Comparison of ENCODE assay signal across 8 mouse cellular contexts in genomic region chr2:163152340-163153033, GRCm38 (mm10). TPM values are rescaled to one million over a fixed set of nuclear protein-coding genes. Genes with fewer than 3 reads are reported as not detected.
A peak's percentile ranks its signal among the peaks of the same experiment; 100 is the strongest.
DNase-seq lines count a peak whose midpoint lies in the region; ATAC-seq lines count a peak whose summit lies in the region.

No protein-coding gene starts in this region.

- no peaks in the 10 kb centered on the region for H3K9me3 ChIP-seq in forebrain, embryonic 15.5 days
- H3K9me3 ChIP-seq in neural tube, embryonic 11.5 days (ENCODE audit: control insufficient read depth, low read length) = no peaks in the 10 kb centered on the region

- no peaks in the 10 kb centered on the region for H3K36me3 ChIP-seq in forebrain, embryonic 15.5 days
- no peaks in the 10 kb centered on the region for H3K36me3 ChIP-seq in neural tube, embryonic 11.5 days (ENCODE audit: control insufficient read depth, insufficient read depth, low read length)

- H3K27ac ChIP-seq in forebrain, embryonic 15.5 days (replicated peaks) = peak overlapping the region; percentile 59
- H3K27ac ChIP-seq in neural tube, embryonic 11.5 days (ENCODE audit: low read depth, low read length) = no peak overlapping the region

- H3K27me3 ChIP-seq in forebrain, embryonic 15.5 days = peaks cover 16% of the 10 kb centered on the region; the same call in 1 of the 2 replicates
- H3K27me3 ChIP-seq in neural tube, embryonic 11.5 days (ENCODE audit: control insufficient read depth, insufficient read depth, low read length) = no peaks in the 10 kb centered on the region

- H3K4me3 ChIP-seq in forebrain, embryonic 15.5 days = no peak overlapping the region
- no peak overlapping the region for H3K4me3 ChIP-seq in neural tube, embryonic 11.5 days (ENCODE audit: low read depth, low read length)

- H3K9ac ChIP-seq in forebrain, embryonic 15.5 days (replicated peaks) = no peak overlapping the region
- no peak overlapping the region for H3K9ac ChIP-seq in neural tube, embryonic 11.5 days (ENCODE audit: low read length)

- H3K4me2 ChIP-seq in forebrain, embryonic 15.5 days (replicated peaks) = 0 out of 2 replicates have a peak overlapping the region, but pooled peaks have one; percentile 5
- H3K4me2 ChIP-seq in neural tube, embryonic 11.5 days (ENCODE audit: low read depth) = no peak overlapping the region

- peak; percentile 80 for ATAC-seq in forebrain, embryonic 15.5 days (replicated peaks)
- peak; percentile 67 for ATAC-seq in neural tube, embryonic 11.5 days (ENCODE audit: insufficient read depth, low FRiP score, low TSS enrichment)
- no peak for ATAC-seq in activated CD4-positive, CD25-positive, alpha-beta regulatory T cell, adult 4 months

- peaks cover 9% of the 10 kb centered on the region for H3K4me1 ChIP-seq in forebrain, embryonic 15.5 days
- peaks cover 5% of the 10 kb centered on the region; the same call in 1 of the 2 replicates for H3K4me1 ChIP-seq in neural tube, embryonic 11.5 days (ENCODE audit: control insufficient read depth, insufficient read depth, low read length)

- 45% methylated on average over 22 of the region's 22 CpGs for WGBS in forebrain, embryonic 15.5 days
- 59% methylated on average over 22 of the region's 22 CpGs for WGBS in neural tube, embryonic 11.5 days

- peak; percentile 13 for DNase-seq in ES-CJ7 (ENCODE audit: low read depth, low spot score)
- peak; percentile 39 to 41 for DNase-seq in adrenal gland, postnatal 36 days
- peak; percentile 78 to 91 for DNase-seq in layer of hippocampus, postnatal 14 days (ENCODE audit: low spot score in 2 of 2)
- DNase-seq in neural tube, embryonic 11.5 days (ENCODE audit: low spot score) = peak; percentile 78
- DNase-seq in kidney, postnatal 36 days = no peak
- no peak for DNase-seq in spleen, postnatal 4 days (ENCODE audit: low spot score in 2 of 2)

RNA-seq across cellular contexts. Expression of gene Tox2, which starts 50.4 kb away (rescaled TPM):
- total RNA-seq in adrenal gland, postnatal 36 days (2021) = 10 to 100 TPM in 1 of 2 experiments, 1 to 10 TPM in 1; 1.6 to 12.0 TPM
- polyA plus RNA-seq in forebrain, embryonic 15.5 days (2015; fragmentation: Nextera tagmentation; extraction: Ambion mirVana) = 18.1 and 19.7 TPM in 2 replicates
- 10 to 100 TPM; 19.1 to 21.1 TPM for total RNA-seq in layer of hippocampus, postnatal 14 days (2021)
- polyA plus RNA-seq in neural tube, embryonic 11.5 days (2014; fragmentation: Nextera tagmentation; extraction: Ambion mirVana) = 18.0 and 20.3 TPM in 2 replicates
- 10 to 100 TPM in 1 of 2 experiments, 1 to 10 TPM in 1; 4.7 to 11.8 TPM for polyA plus RNA-seq in activated CD4-positive, CD25-positive, alpha-beta regulatory T cell, adult 4 months (2017; shearing (Covaris generic))

Comparison
In these comparisons a context has a peak if more than half of its experiments do, and no peak if none do; other contexts are left out.
1. DNase-seq: peak in ES-CJ7 (single experiment), adrenal gland, postnatal 36 days (2 of 2), layer of hippocampus, postnatal 14 days (2 of 2) and neural tube, embryonic 11.5 days (single experiment); none in kidney, postnatal 36 days (0 of 2) and spleen, postnatal 4 days (0 of 2).